Mouse (Mus musculus): ENCODE measurements around the gene Rd3.

GRCm38 (mm10) chr1:191955101-191955500 lies 22.1 kb upstream of the Rd3 start:
- TF ChIP-seq CTCF (IDR thresholded peaks at IDR 0.05; ENCODE audit: control insufficient read depth, insufficient read depth, low read length): no peak
- no peak for TF ChIP-seq POLR2A (IDR thresholded peaks at IDR 0.05; ENCODE audit: borderline replicate concordance, control insufficient read depth, low read depth, low read length)
